Mouse (Mus musculus) neural tube, embryonic 12.5 days (tissue): ENCODE measurements around the gene Ilk. TPM values are rescaled to one million over a fixed set of nuclear protein-coding genes. Genes with fewer than 3 reads are reported as not detected.

Experiments
- ATAC-seq: fragments of 200-750 bp; cut with Nextera tagmentation; 2 replicates; pipeline ENCODE4 v1.8.0; 2017; ENCODE audit warnings: low read depth, mild to moderate bottlenecking, moderate TSS enrichment, moderate library complexity; ENCODE audit not compliant: low FRiP score
- H3K27ac ChIP-seq: fragments of 300-500 bp; sonication (generic); 2 replicates; pipeline ENCODE4 v1.5.1; 2016
- H3K27me3 ChIP-seq: fragments of 300-500 bp; sonication (generic); replicated peaks from 2 replicates; pipeline ENCODE4 v1.6.1; 2016; ENCODE audit warnings: mild to moderate bottlenecking
- H3K36me3 ChIP-seq: fragments of 300-500 bp; sonication (generic); 2 replicates; pipeline ENCODE4 v1.6.1; 2016; ENCODE audit warnings: mild to moderate bottlenecking
- H3K4me1 ChIP-seq: fragments of 300-500 bp; sonication (generic); 2 replicates; pipeline ENCODE4 v1.6.1; 2016
- H3K4me2 ChIP-seq: fragments of 300-500 bp; sonication (generic); replicated peaks from 2 replicates; pipeline ENCODE4 v1.6.1; 2016; ENCODE audit warnings: mild to moderate bottlenecking
- H3K4me3 ChIP-seq: fragments of 300-500 bp; sonication (generic); 2 replicates; pipeline ENCODE4 v1.5.1; 2016
- H3K9ac ChIP-seq: fragments of 300-500 bp; sonication (generic); 2 replicates; pipeline ENCODE4 v1.6.1; 2016; ENCODE audit warnings: mild to moderate bottlenecking
- H3K9me3 ChIP-seq: fragments of 300-500 bp; sonication (generic); 2 replicates; pipeline ENCODE4 v1.6.1; 2016; ENCODE audit warnings: mild to moderate bottlenecking
- WGBS: fragments of 180-500 bp; shearing (Covaris S2); methylation state at CpG from one replicate; pipeline ENCODE4 v1.1.7; 2016; 5-methylcytosine and 5-hydroxymethylcytosine counted together
- polyA plus RNA-seq: library from polyadenylated mRNA; unstranded; fragments of >200 nt; fragmentation: Nextera tagmentation; extraction: Ambion mirVana; gene quantifications from 2 replicates; pipeline ENCODE4 v1.2.1, GENCODE M21; 2016

The Ilk gene
- polyA plus RNA-seq, 1 experiment from 2014 or later = 230 TPM

- no peak for ATAC-seq
- Histone ChIP-seq H3K27ac (no peak overlapping the region), H3K4me1 (peaks cover 16% of the 10 kb centered on the region), H3K9ac (no peak overlapping the region), H3K4me2 (no peak overlapping the region), H3K9me3 (no peaks in the 10 kb centered on the region), H3K4me3 (no peak overlapping the region), H3K36me3 (peaks cover 37% of the 10 kb centered on the region), H3K27me3 (no peaks in the 10 kb centered on the region)
- 81% methylated on average over 2 of the region's 2 CpGs for WGBS
Measured at GRCm38 (mm10) chr7:105747776-105748175, 11.4 kb downstream of the Ilk start.

DNA sequence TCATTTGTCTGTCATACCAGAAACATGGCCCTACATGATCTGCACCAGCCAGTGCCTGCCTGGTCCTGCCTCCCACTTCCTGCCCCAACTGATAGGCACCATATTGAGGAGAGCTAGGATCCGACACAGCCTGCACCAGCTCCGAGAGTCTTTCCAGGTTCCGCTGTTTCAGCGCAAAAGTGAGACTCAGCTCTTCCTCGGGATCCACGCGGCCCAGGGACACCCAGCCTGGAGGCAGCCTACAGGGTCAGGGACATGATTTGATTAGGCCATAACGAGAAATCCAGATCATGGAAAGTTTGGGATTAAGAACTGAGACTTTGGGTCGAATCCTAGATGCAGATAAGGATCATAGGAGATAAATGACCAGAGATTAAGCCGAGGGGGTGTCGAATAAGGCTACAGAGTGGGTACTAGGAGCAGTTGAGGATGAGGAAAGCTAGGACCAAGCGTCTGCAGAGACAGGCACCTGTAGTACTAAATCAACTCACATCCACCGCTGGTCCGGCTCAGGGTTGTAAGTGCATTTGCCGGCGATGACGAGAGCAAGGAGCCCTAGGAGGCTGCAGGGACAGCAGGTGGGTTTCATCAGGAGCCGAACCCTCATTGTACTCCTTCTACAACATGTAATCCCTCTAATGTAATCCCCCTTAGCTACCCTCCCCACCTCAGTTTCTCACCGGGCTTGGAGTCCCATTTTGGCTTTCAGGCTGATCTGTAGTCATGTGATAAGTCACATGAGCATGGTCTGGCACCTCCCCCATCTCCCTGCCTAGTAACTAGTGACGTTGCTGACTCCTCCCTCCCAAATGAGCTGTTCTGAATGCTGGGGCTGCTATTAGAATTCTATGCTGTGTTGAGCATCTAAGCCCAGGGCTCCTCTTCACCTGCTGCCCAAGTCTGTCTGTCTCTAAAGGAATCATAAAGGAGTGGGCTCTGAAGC lies 15.4 kb downstream of the Ilk start, which contains the start of gene Tpp1:
Tpp1 (minus strand) TSS at position 745 of the 943 bp plus-strand sequence.
- 27% methylated on average over 20 of the region's 20 CpGs for WGBS
- Histone ChIP-seq H3K4me3 (peak within 1 kb of the TSS; percentile 46), H3K9ac (peak within 1 kb of the TSS; percentile 60), H3K4me2 (peak within 1 kb of the TSS; percentile 70), H3K4me1 (peaks cover 7% of the 10 kb centered on the region), H3K27me3 (no peaks in the 10 kb centered on the region), H3K27ac (no peak within 1 kb of the TSS), H3K36me3 (peaks cover 66% of the 10 kb centered on the region), H3K9me3 (no peaks in the 10 kb centered on the region)
- peak; percentile 94 for ATAC-seq

- peaks cover 68% of the 10 kb centered on the region for H3K36me3 ChIP-seq
- no peak overlapping the region for H3K4me3 ChIP-seq
- H3K9me3 ChIP-seq = no peaks in the 10 kb centered on the region
- no peaks in the 10 kb centered on the region for H3K27me3 ChIP-seq
- no peak overlapping the region for H3K27ac ChIP-seq
- no peak overlapping the region for H3K4me2 ChIP-seq
- ATAC-seq = peak; percentile 38
- H3K9ac ChIP-seq = no peak overlapping the region
- peaks cover 7% of the 10 kb centered on the region for H3K4me1 ChIP-seq
- WGBS = 85% methylated on average over 2 of the region's 2 CpGs
Measured at GRCm38 (mm10) chr7:105752716-105753115, 16.3 kb downstream of the Ilk start.

GRCm38 (mm10) chr7:105753281-105753680 lies 16.9 kb downstream of the Ilk start:
- no peaks in the 10 kb centered on the region for H3K9me3 ChIP-seq
- 94% methylated on average over 10 of the region's 10 CpGs for WGBS
- H3K4me2 ChIP-seq = no peak overlapping the region
- peaks cover 7% of the 10 kb centered on the region for H3K4me1 ChIP-seq
- H3K9ac ChIP-seq = no peak overlapping the region
- no peaks in the 10 kb centered on the region for H3K27me3 ChIP-seq
- no peak for ATAC-seq
- no peak overlapping the region for H3K27ac ChIP-seq
- no peak overlapping the region for H3K4me3 ChIP-seq
- peaks cover 70% of the 10 kb centered on the region for H3K36me3 ChIP-seq

- Histone ChIP-seq H3K27me3 (peaks cover 28% of the 10 kb centered on the region), H3K36me3 (peaks cover 84% of the 10 kb centered on the region), H3K4me3 (no peak overlapping the region; the same call in 1 of the 2 replicates), H3K4me1 (no peaks in the 10 kb centered on the region; the same call in 1 of the 2 replicates), H3K27ac (no peak overlapping the region; the same call in 1 of the 2 replicates), H3K9ac (no peak overlapping the region), H3K4me2 (peak overlapping the region; percentile 16; the same call in 1 of the 2 replicates), H3K9me3 (no peaks in the 10 kb centered on the region)
- no peak; the same call in 1 of the 2 replicates for ATAC-seq
- 17% methylated on average over 51 of the region's 51 CpGs for WGBS
Measured at GRCm38 (mm10) chr7:105761813-105762484, 25.6 kb downstream of the Ilk start.

DNA sequence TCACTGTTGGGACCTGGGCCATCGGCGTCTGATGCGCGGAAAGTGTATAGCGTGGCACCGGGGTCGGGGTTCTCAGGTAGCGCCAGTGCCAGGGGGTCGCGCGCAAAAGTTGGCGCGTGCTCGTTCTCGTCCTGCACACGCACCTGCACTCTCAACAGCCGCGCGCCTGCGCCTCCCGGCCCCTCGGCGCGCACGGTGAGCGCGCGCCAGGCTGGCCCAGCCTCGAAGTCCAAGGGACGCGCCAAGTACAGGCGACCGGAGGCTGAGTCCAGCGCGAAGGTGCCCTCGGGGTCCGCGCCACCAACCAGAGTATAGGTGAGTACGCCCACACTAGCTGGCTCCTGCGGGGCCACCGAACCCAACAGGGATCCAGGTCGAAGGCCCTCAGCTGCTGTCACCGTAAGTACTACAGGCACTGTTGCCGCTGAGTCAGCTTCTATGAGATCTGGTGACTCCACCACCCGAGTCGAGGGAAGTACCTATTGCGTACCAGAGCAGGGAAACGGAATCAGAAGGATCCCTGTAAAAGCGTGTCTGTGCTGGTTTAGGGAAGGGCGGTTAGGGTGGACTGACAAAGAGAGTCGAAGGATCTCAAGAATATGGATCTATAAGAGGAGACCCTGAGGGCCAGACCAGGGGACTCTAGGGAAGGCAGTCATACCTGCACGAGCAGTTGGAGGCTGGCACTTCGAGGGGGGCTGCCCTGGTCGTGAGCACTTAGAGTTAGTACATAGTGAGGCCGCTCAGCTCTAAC lies 26.3 kb downstream of the Ilk start:
- H3K4me1 ChIP-seq = peaks cover 5% of the 10 kb centered on the region; the same call in 1 of the 2 replicates
- H3K4me2 ChIP-seq = peak overlapping the region; percentile 16; the same call in 1 of the 2 replicates
- peaks cover 28% of the 10 kb centered on the region for H3K27me3 ChIP-seq
- H3K27ac ChIP-seq = no peak overlapping the region
- no peak overlapping the region; the same call in 1 of the 2 replicates for H3K4me3 ChIP-seq
- WGBS = 22% methylated on average over 55 of the region's 55 CpGs
- no peaks in the 10 kb centered on the region for H3K9me3 ChIP-seq
- no peak; the same call in 1 of the 2 replicates for ATAC-seq
- peaks cover 79% of the 10 kb centered on the region for H3K36me3 ChIP-seq
- no peak overlapping the region for H3K9ac ChIP-seq

GRCm38 (mm10) chr7:105764331-105764730 lies 27.9 kb downstream of the Ilk start:
- 89% methylated on average over 11 of the region's 11 CpGs for WGBS
- no peak overlapping the region for H3K27ac ChIP-seq
- no peaks in the 10 kb centered on the region for H3K9me3 ChIP-seq
- peaks cover 63% of the 10 kb centered on the region for H3K36me3 ChIP-seq
- H3K4me2 ChIP-seq = no peak overlapping the region
- H3K4me1 ChIP-seq = peaks cover 18% of the 10 kb centered on the region
- no peak for ATAC-seq
- H3K9ac ChIP-seq = no peak overlapping the region
- H3K27me3 ChIP-seq = peaks cover 28% of the 10 kb centered on the region
- H3K4me3 ChIP-seq = no peak overlapping the region

- no peak overlapping the region for H3K9ac ChIP-seq
- H3K27ac ChIP-seq = no peak overlapping the region
- peaks cover 23% of the 10 kb centered on the region for H3K27me3 ChIP-seq
- H3K4me3 ChIP-seq = no peak overlapping the region
- peaks cover 74% of the 10 kb centered on the region for H3K36me3 ChIP-seq
- no peak for ATAC-seq
- H3K4me1 ChIP-seq = peaks cover 26% of the 10 kb centered on the region
- H3K4me2 ChIP-seq = peak overlapping the region; percentile 31
- H3K9me3 ChIP-seq = no peaks in the 10 kb centered on the region
- WGBS = 16% methylated on average over 6 of the region's 6 CpGs
Measured at GRCm38 (mm10) chr7:105767729-105768165, 31.4 kb downstream of the Ilk start.

- H3K27ac ChIP-seq = no peak overlapping the region
- H3K36me3 ChIP-seq = peaks cover 66% of the 10 kb centered on the region
- 88% methylated on average over 3 of the region's 3 CpGs for WGBS
- no peak for ATAC-seq
- H3K9me3 ChIP-seq = no peaks in the 10 kb centered on the region
- no peak overlapping the region for H3K9ac ChIP-seq
- peaks cover 3% of the 10 kb centered on the region; the same call in 1 of the 2 replicates for H3K27me3 ChIP-seq
- peaks cover 29% of the 10 kb centered on the region for H3K4me1 ChIP-seq
- no peak overlapping the region for H3K4me3 ChIP-seq
- H3K4me2 ChIP-seq = no peak overlapping the region
Measured at GRCm38 (mm10) chr7:105769959-105770358, 33.6 kb downstream of the Ilk start.

- Histone ChIP-seq H3K36me3 (peaks cover 65% of the 10 kb centered on the region), H3K4me2 (no peak overlapping the region), H3K27ac (no peak overlapping the region), H3K9me3 (no peaks in the 10 kb centered on the region), H3K27me3 (no peaks in the 10 kb centered on the region), H3K4me1 (peaks cover 36% of the 10 kb centered on the region), H3K9ac (no peak overlapping the region), H3K4me3 (no peak overlapping the region)
- no peak for ATAC-seq
- WGBS = 94% methylated on average over 15 of the region's 15 CpGs
Measured at GRCm38 (mm10) chr7:105772331-105772730, 35.9 kb downstream of the Ilk start.

- Histone ChIP-seq H3K9me3 (no peaks in the 10 kb centered on the region), H3K36me3 (peaks cover 63% of the 10 kb centered on the region), H3K27ac (no peak overlapping the region), H3K4me3 (no peak overlapping the region), H3K9ac (no peak overlapping the region), H3K4me2 (no peak overlapping the region), H3K4me1 (peaks cover 34% of the 10 kb centered on the region), H3K27me3 (no peaks in the 10 kb centered on the region)
- no peak for ATAC-seq
- WGBS = 94% methylated on average over 5 of the region's 5 CpGs
Measured at GRCm38 (mm10) chr7:105773041-105773440, 36.6 kb downstream of the Ilk start.
